In the genomic region with DNA sequence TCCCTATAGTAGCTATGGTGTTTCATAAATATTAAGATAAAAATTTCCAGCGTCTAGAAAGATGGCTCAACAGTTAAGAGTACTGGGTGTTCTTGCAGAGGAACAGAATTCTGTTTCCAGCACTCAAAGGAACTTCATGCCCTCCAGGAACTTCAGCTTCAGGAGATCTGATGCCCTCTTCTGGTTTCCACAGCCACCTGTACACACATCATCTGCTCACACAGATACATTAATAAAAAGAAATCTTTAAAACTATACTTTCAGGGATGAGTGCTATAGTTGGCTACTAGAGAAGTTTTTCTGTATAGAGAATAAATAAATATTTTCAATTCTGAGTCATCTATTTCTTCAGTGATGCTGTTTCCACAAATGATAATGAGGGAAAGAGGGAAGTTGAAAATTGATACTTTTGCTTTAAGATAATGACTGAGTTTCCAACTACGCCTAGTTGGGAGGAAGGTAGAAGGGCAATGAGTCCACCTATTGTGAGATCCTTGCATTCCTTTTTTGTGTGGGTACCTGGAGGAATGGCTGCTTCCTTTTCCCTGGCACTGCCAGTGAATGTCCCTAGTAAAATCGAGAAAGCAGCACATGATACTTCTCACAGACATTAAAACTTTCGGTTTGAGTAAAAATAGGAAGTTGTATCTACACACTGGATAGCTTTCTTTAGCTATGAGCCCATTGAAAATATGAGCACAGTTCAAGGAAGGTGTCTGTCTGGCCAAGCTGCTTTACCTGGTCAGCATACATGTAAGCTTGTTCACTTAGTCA, we compare ENCODE assay signal across 23 mouse cellular contexts. TPM values are rescaled to one million over a fixed set of nuclear protein-coding genes. Genes with fewer than 3 reads are reported as not detected.
DNase-seq lines count a peak whose midpoint lies in the region; ATAC-seq and TF ChIP-seq lines count a peak whose summit lies in the region.
"Had no signal": no experiment of that assay in that cellular context is flagged by ENCODE, and none has a peak within 500 bp of the region (broad histone marks: within the 10 kb centered on the region; RNA-seq: fewer than 3 reads in every experiment).

No protein-coding gene starts in this region.

- no peak overlapping the region for H3K4me3 ChIP-seq in CH12.LX (replicated peaks in 1 of 3; ENCODE audit: low read depth in 2 of 3, low read length in 2 of 3, poor library complexity in 1 of 3)
- no peak overlapping the region for H3K4me3 ChIP-seq in forebrain, embryonic 15.5 days
- H3K4me3 ChIP-seq in neural tube, embryonic 15.5 days (replicated peaks) = no peak overlapping the region
- no peak overlapping the region for H3K4me3 ChIP-seq in forebrain, embryonic 13.5 days
- H3K4me3 ChIP-seq: heart, embryonic 10.5 days; hindbrain, embryonic 15.5 days; lung, embryonic 15.5 days; midbrain, embryonic 10.5 days had no signal

- TF ChIP-seq EP300 in CH12.LX (IDR thresholded peaks at IDR 0.05; ENCODE audit: low read length) = peak; percentile 100

- dilution Hi-C loops in CH12.LX (cut with MboI; ENCODE audit: extremely low pct_ligation_motif_present, extremely low pct_unique_long_range_greater_than_20kb, low sequenced_read_pairs) = no loop called here

- peak in 1 of 2 experiments; percentile 51; a peak in 2 of 4 replicates for TF ChIP-seq CTCF in CH12.LX (conservative IDR thresholded peaks at IDR 0.05 in 1 of 2, IDR thresholded peaks at IDR 0.05 in 1 of 2; ENCODE audit: low read depth in 2 of 2, low read length in 2 of 2)

- no peak for TF ChIP-seq POLR2A in CH12.LX (IDR thresholded peaks at IDR 0.05; ENCODE audit: low read depth, low read length)

- peaks cover 81% of the 10 kb centered on the region for H3K79me2 ChIP-seq in CH12.LX (replicated peaks; ENCODE audit: control insufficient read depth, extremely low read depth, insufficient read depth, poor library complexity, severe bottlenecking)

- peaks cover 0 to 20% of the 10 kb centered on the region in 2 experiments for H3K36me3 ChIP-seq in CH12.LX (replicated peaks in 1 of 2; ENCODE audit: control insufficient read depth in 1 of 2, insufficient read depth in 1 of 2, low read length in 1 of 2)
- no peaks in the 10 kb centered on the region for H3K36me3 ChIP-seq in forebrain, embryonic 15.5 days
- no peaks in the 10 kb centered on the region for H3K36me3 ChIP-seq in neural tube, embryonic 15.5 days
- H3K36me3 ChIP-seq in forebrain, embryonic 13.5 days (ENCODE audit: poor library complexity, severe bottlenecking) = no peaks in the 10 kb centered on the region
- H3K36me3 ChIP-seq: heart, embryonic 10.5 days; hindbrain, embryonic 15.5 days; lung, embryonic 15.5 days; midbrain, embryonic 10.5 days had no signal

- no peaks in the 10 kb centered on the region for H3K27me3 ChIP-seq in CH12.LX (replicated peaks)
- H3K27me3 ChIP-seq in forebrain, embryonic 15.5 days = no peaks in the 10 kb centered on the region
- H3K27me3 ChIP-seq in neural tube, embryonic 15.5 days (replicated peaks) = no peaks in the 10 kb centered on the region
- no peaks in the 10 kb centered on the region for H3K27me3 ChIP-seq in forebrain, embryonic 13.5 days
- H3K27me3 ChIP-seq: hindbrain, embryonic 15.5 days; lung, embryonic 15.5 days had no signal

- DNase-seq in A20 (ENCODE audit: low read depth, low spot score) (peak; percentile 75), CH12.LX (ENCODE audit: extremely low read depth) (peak; percentile 76)
- peak; percentile 23 for DNase-seq in fat pad, adult 2 months (ENCODE audit: extremely low read depth, low read depth, low spot score)
- DNase-seq: adrenal gland, adult 2 months; cerebellum, adult 2 months; cerebellum, postnatal 36 days; forebrain, postnatal 0 days; gastrocnemius, postnatal 36 days; kidney, postnatal 4 days; layer of hippocampus, adult 9-11 months; lung, postnatal 36 days; thymus, postnatal 25 days had no signal

- peak; percentile 56; the same call in 1 of the 2 replicates for ATAC-seq in neutrophil, adult 5-6 weeks (ENCODE audit: extremely low read depth, insufficient number of reproducible peaks, low FRiP score, poor library complexity, severe bottlenecking)
- ATAC-seq in forebrain, embryonic 15.5 days (replicated peaks) = no peak
- no peak for ATAC-seq in neural tube, embryonic 15.5 days (ENCODE audit: low FRiP score)
- no peak for ATAC-seq in forebrain, embryonic 13.5 days
- ATAC-seq: CD4-positive, CD25-positive, alpha-beta regulatory T cell, adult 4 months; forebrain, postnatal 0 days; midbrain, embryonic 16.5 days had no signal

- peaks cover 26 to 98% of the 10 kb centered on the region in 2 experiments for H3K4me1 ChIP-seq in CH12.LX (ENCODE audit: control insufficient read depth in 1 of 2, insufficient read depth in 2 of 2)
- peaks cover 61% of the 10 kb centered on the region for H3K4me1 ChIP-seq in forebrain, embryonic 15.5 days
- H3K4me1 ChIP-seq in neural tube, embryonic 15.5 days = peaks cover 54% of the 10 kb centered on the region
- H3K4me1 ChIP-seq in forebrain, embryonic 13.5 days = peaks cover 57% of the 10 kb centered on the region

- in situ Hi-C loops in CH12.LX (cut with MboI; ENCODE audit: low pct_ligation_motif_present, low pct_unique_long_range_greater_than_20kb, low sequenced_read_pairs) = no loop called here

- H3K9ac ChIP-seq in CH12.LX (ENCODE audit: insufficient read depth, low read depth) = no peak overlapping the region
- H3K9ac ChIP-seq in forebrain, embryonic 15.5 days (replicated peaks) = no peak overlapping the region
- H3K9ac ChIP-seq in neural tube, embryonic 15.5 days (replicated peaks) = no peak overlapping the region
- H3K9ac ChIP-seq in forebrain, embryonic 13.5 days = no peak overlapping the region
- H3K9ac ChIP-seq: forebrain, postnatal 0 days; hindbrain, embryonic 15.5 days; liver, embryonic 14.5 days; lung, embryonic 15.5 days had no signal

- peak overlapping the region; percentile 79 for H3K4me2 ChIP-seq in CH12.LX (ENCODE audit: insufficient read depth, low read depth, poor library complexity, severe bottlenecking)
- no peak overlapping the region for H3K4me2 ChIP-seq in forebrain, embryonic 15.5 days (replicated peaks)
- no peak overlapping the region for H3K4me2 ChIP-seq in neural tube, embryonic 15.5 days
- no peak overlapping the region for H3K4me2 ChIP-seq in forebrain, embryonic 13.5 days
- H3K4me2 ChIP-seq: hindbrain, embryonic 15.5 days; lung, embryonic 15.5 days had no signal

- peak overlapping the region; percentile 77 for H3K27ac ChIP-seq in CH12.LX (ENCODE audit: insufficient read depth, low read depth)
- H3K27ac ChIP-seq in forebrain, embryonic 15.5 days (replicated peaks) = no peak overlapping the region
- no peak overlapping the region for H3K27ac ChIP-seq in neural tube, embryonic 15.5 days (replicated peaks)
- H3K27ac ChIP-seq in forebrain, embryonic 13.5 days = no peak overlapping the region
- H3K27ac ChIP-seq: heart, embryonic 10.5 days; hindbrain, embryonic 15.5 days; liver, embryonic 14.5 days; lung, embryonic 15.5 days; midbrain, embryonic 10.5 days had no signal

- H3K9me3 ChIP-seq in CH12.LX (replicated peaks; ENCODE audit: low read length) = no peaks in the 10 kb centered on the region
- no peaks in the 10 kb centered on the region for H3K9me3 ChIP-seq in forebrain, embryonic 15.5 days
- no peaks in the 10 kb centered on the region for H3K9me3 ChIP-seq in neural tube, embryonic 15.5 days (replicated peaks)
- no peaks in the 10 kb centered on the region for H3K9me3 ChIP-seq in forebrain, embryonic 13.5 days (replicated peaks)
- H3K9me3 ChIP-seq: heart, embryonic 10.5 days; hindbrain, embryonic 15.5 days; lung, embryonic 15.5 days; midbrain, embryonic 10.5 days had no signal

- peak; percentile 36 for TF ChIP-seq RAD21 in CH12.LX (IDR thresholded peaks at IDR 0.05; ENCODE audit: low read depth, low read length)

- 83% methylated on average over 4 of the region's 4 CpGs for WGBS in forebrain, embryonic 15.5 days
- 81% methylated on average over 4 of the region's 4 CpGs for WGBS in neural tube, embryonic 15.5 days
- WGBS in forebrain, embryonic 13.5 days = 83% methylated on average over 4 of the region's 4 CpGs

TF ChIP-seq in CH12.LX, 34 proteins besides CTCF, POLR2A, EP300 and RAD21 (continues in another document):
- TF ChIP-seq CHD2 (IDR thresholded peaks at IDR 0.05; ENCODE audit: low read length) (peak; percentile 82), SIN3A (IDR thresholded peaks at IDR 0.05; ENCODE audit: low read length) (peak; percentile 85), USF2 (conservative IDR thresholded peaks at IDR 0.05; ENCODE audit: low read depth, low read length) (no peak), TBP (conservative IDR thresholded peaks at IDR 0.05; ENCODE audit: low read depth, low read length) (no peak), NELFE (IDR thresholded peaks at IDR 0.05; ENCODE audit: low read depth, low read length) (no peak), ETS1 (conservative IDR thresholded peaks at IDR 0.05; ENCODE audit: low read depth, low read length) (peak; percentile 94), MXI1 (IDR thresholded peaks at IDR 0.05; ENCODE audit: low read depth, low read length) (no peak; the same call in 1 of the 2 replicates), NRF1 (IDR thresholded peaks at IDR 0.05; ENCODE audit: low read depth, low read length) (no peak), UBTF (IDR thresholded peaks at IDR 0.05; ENCODE audit: low read depth, low read length) (no peak), RCOR1 (conservative IDR thresholded peaks at IDR 0.05; ENCODE audit: low read depth, low read length) (peak; percentile 97), GABPA (IDR thresholded peaks at IDR 0.05; ENCODE audit: insufficient replicate concordance, low read depth, low read length) (no peak), KAT2A (IDR thresholded peaks at IDR 0.05; ENCODE audit: insufficient replicate concordance, low read length) (no peak), CHD1 (IDR thresholded peaks at IDR 0.05; ENCODE audit: low read depth, low read length) (peak; percentile 84; the same call in 1 of the 2 replicates), E2F4 (IDR thresholded peaks at IDR 0.05; ENCODE audit: insufficient replicate concordance, low read depth, low read length) (0 out of 2 replicates have a peak, but pooled peaks have one; percentile 53), ZKSCAN1 (IDR thresholded peaks at IDR 0.05; ENCODE audit: borderline replicate concordance, low read depth, low read length) (no peak), PAX5 (IDR thresholded peaks at IDR 0.05; ENCODE audit: low read length) (no peak), USF1 (IDR thresholded peaks at IDR 0.05; ENCODE audit: low read depth, low read length) (peak; percentile 36; the same call in 1 of the 2 replicates), POLR2AphosphoS2 (IDR thresholded peaks at IDR 0.05; ENCODE audit: low read depth, low read length) (no peak; the same call in 1 of the 2 replicates)

RNA-seq across cellular contexts. Expression of a gene that starts 9.1 kb away (rescaled TPM):
- total RNA-seq in CH12.LX (2012; rRNA removed) (16.7 and 17.2 TPM in 2 replicates), CH12.LX (2014; rRNA removed) (6.1 and 6.9 TPM in 2 replicates)
- polyA plus RNA-seq in CH12.LX (2012; ENCODE audit: insufficient read length, low read depth) = 12.2 and 12.8 TPM in 2 replicates
- 60.0 and 60.8 TPM in 2 replicates for total RNA-seq in neutrophil, adult 5-6 weeks (2017)
- polyA plus RNA-seq in forebrain, embryonic 15.5 days (2015; fragmentation: Nextera tagmentation; extraction: Ambion mirVana) = 29.2 and 31.0 TPM in 2 replicates
- polyA plus RNA-seq in neural tube, embryonic 15.5 days (2015; fragmentation: Nextera tagmentation; extraction: Ambion mirVana) = 20.5 and 23.6 TPM in 2 replicates
- polyA plus RNA-seq in forebrain, embryonic 13.5 days (2015; fragmentation: Nextera tagmentation; extraction: Ambion mirVana) = 23.7 and 24.7 TPM in 2 replicates

Comparison
In these comparisons a context has a peak if more than half of its experiments do, and no peak if none do; other contexts are left out.
1. DNase-seq: peak in every context shown above with its lines; median percentile 76 in CH12.LX; 75 in A20; 23 in fat pad, adult 2 months.